Mouse (Mus musculus) liver, postnatal 0 days (tissue): ENCODE data around the gene Laptm5.

Experiments
- CTCF ChIP-seq: sonication (generic); IDR thresholded peaks from 2 replicates; pipeline ENCODE4 v1.5.1; 2016; ENCODE audit warnings: antibody characterized with exemption, low read depth
- EP300 ChIP-seq: IDR thresholded peaks from 2 replicates; pipeline ENCODE4 v1.6.1; 2016; ENCODE audit warnings: antibody characterized with exemption, low read depth, mild to moderate bottlenecking

GRCm38 (mm10) chr4:130887148-130887745 lies 25.7 kb upstream of the Laptm5 start:
- TF ChIP-seq CTCF, result no peak
- TF ChIP-seq EP300, result no peak
